Mouse (Mus musculus): ENCODE results near the gene Prap1. TPM values are rescaled to one million over a fixed set of nuclear protein-coding genes. Genes with fewer than 3 reads are reported as not detected.

Prap1 gene
- total RNA-seq (2021): not detected

DNA sequence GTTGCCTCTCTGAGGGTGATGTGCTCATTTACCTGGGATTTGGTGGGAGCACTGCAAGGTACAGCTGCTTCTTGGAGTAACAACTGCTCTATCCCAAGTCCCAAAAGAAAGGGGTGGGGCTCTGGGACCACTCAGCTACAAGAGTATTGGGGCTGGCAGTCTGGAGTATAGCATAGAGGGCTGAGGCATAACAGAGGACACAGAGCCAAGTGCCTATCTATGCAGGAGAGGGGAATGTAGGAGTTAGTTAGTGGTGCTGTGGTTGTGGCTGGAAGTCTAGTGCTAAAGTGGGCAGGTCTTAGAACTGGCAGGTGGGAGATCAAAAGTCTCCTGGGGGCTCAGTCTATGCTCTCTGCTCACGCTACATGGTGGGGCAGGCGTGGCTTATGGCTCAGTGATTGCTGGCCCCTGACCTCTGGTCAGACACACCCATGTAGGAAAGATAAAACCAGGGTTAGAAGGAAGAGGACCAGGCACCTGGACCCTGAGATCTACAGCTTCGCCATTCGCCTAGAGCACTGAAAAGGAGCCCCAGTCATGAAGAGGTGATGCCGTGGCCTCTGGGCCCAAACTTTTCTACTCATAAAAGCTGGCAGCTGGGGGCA lies at the start of gene Prap1:
Gene Prap1 (plus strand): TSS at position 472 of the 605 bp plus-strand sequence.
- intact Hi-C loops (cut with DNase I): no loop called here
- DNase-seq (ENCODE audit: low spot score in 2 of 2): no peak

DNA sequence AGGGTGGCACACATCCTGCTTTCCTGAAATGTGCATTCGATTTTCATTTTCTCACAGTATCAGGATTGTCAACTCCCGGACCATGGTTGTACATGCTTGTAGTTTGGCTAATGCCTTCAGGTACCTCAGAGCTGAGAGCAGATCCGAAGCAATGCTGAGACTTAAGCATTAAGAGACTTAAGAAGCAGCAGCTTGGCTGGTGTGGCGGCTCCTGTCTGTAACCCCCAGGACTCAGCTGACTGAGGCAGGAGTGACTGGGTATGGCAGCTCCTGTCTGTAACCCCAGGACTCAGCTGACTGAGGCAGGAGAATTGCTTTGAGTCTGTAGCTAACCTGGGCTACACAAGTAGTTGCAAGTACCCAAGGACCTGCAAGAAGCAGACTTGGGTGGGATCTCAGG lies 47.6 kb upstream of the Prap1 start:
- intact Hi-C loops (cut with DNase I): no loop called here

DNA sequence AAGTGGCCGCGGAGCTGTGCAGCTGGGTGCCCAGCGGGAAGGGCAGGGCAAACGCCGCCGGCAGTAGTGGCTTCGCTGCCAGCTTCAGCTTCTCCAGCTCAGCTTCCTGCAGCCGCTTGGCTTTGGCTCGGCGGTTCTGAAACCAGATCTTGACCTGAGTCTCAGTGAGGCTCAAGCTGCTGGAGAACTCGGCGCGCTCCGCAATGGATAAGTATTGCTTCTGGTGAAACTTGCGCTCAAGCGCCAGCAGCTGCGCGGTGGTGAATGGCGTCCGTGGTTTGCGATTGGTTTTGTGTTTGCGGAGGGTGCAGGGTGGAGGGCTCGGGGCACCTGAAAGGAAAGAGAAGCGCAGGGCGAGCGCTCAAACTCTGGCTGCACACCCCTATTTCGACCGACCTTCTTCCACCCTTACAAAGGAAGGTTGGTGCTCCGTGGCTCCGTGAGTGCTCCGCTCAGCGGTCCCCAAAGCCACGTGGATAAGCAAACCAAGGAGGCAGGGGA lies 45.3 kb upstream of the Prap1 start:
- intact Hi-C loops (cut with DNase I): no loop called here
- no peak for DNase-seq (ENCODE audit: low spot score in 2 of 2)

More for the DNA sequence above, 47.6 kb upstream of the Prap1 start:
- no peak for DNase-seq (ENCODE audit: low spot score in 2 of 2)

DNA sequence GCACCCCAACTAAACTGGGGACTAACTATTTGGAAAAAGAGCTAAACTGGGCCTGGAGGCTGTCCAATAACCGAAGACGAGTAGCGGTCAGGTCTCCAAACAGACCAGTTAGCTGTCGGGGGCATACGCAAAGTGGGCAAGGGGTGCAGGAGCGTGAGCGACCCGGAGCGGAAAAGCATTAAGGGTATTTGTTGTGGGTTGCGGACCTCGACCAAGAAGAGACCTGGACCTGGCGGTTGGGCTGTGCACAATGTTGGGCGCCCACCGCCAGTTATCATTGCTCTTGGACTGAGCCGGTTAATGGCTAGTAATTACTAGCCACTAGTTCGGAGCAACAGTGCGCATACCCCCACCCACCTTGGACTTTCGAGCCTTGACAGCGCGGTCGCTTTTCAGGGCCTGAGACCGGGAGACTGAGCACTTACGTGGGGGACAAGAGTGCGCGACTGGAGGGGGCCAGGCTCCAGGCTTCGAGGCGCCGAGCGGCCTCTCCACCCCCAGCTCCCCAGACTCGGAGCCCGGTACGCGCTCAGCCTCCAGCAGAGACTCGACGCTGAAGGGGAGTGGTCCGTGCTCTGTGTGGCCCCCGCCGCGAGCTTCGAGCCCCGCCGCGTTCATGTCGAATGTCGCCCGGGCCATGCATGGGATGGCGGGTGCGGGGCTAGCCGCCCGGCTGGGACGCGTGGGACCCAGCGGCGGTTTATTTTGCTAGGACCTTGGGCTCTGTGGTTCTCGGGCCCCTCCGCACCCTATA lies 44.7 kb upstream of the Prap1 start, which contains the start of gene Msx3:
Gene Msx3 (minus strand): TSS at position 729 of the 754 bp plus-strand sequence.
- DNase-seq (ENCODE audit: low spot score in 2 of 2): no peak
- intact Hi-C loops (cut with DNase I): no loop called here

DNA sequence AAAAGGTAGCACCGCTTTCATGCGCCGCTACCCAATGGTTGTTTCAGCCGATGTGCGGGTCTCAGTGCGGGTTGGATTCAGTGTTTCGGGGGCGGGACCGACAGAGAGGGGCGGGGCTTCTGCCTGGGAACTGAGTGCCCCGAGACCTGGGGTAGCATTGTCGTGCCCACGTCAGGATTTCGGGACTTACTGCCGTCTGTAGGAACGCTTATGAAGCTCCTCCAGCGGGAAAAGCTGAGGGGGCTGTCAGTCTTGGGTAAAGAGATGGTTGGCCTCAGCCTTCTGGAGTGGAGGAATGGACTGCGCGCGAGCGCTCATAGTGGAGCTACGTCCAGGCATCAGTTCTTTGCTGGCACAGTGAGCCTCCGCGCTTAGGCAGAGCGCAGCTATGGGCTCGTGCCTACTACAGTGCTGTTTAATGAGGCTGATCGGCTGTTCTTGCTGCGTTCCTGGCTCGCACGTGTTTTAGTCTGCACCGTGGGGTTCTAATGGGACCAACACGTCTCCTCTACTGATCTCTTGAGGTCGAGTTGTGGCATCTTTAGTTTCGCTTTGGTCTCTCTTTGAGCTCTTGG lies 44.0 kb upstream of the Prap1 start:
- no peak for DNase-seq (ENCODE audit: low spot score in 2 of 2)
- intact Hi-C loops (cut with DNase I): no loop called here

DNA sequence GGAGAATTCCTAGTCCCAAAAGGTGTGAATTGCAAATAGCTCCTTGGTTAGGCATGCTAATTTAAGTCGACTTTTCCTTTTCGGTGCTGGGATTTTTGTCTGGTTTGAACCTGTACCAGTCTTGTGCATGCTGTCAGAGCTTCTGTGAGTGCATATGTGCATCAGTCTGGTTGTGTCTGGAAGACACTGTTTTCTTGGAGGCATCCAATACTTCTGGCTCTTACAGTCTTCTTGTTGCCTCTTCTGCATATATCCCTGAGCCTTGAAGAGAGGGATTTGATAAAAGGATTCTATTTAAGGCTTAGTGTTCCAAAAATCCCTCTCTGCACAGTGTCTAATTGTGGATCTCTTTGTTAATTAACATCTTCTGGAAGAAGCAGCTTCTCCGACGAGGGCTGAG lies 39.1 kb upstream of the Prap1 start:
- no peak for DNase-seq (ENCODE audit: low spot score in 2 of 2)
- intact Hi-C loops (cut with DNase I): no loop called here

DNA sequence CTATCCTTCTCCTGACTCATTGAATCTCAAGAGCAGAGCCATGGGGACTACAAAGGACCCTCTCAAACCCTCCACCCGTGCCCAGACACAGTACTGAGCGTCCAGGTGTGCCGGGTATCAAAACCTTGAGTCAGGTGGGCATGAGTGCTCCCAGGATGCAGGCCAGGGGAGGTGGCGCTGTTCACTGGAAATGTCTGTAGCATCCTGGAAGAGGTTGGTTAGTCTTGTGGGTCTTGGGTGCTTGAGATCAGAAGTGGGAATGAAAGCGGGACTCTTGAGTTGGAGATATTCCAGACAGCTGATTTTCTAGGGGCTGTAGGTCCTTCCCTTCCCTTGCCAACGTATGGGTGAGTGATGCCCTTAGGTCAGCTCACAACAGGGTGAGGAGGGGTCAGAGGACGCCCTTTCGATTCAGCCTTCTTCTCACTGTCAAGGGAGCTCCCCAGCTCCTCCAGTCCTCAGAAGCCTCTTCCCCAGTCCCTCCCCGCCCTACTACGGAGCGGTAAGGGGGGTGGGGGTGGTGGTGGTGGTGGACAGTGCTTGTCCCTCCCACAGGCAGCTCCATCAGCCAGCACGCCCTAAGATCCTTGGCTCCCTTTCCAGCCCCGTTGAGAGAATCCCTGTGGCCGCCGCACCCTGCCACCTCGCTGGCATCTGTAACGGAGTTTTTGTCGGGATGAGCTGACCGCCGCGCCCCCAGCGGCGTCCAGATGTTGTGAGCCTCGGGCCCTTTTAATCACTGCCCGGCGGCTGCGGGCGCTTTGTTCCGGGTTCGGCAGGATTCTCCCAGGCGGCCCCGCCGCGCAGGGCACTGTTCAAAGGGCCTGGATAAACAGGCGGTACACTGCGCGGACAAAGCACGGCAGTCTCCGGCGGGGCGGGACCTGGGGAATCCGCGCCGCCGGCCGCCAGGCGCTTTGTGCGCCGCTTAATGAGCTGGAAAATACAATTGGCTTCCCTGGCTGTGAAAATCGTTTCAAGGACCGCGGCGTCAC lies 35.5 kb upstream of the Prap1 start:
- DNase-seq (ENCODE audit: low spot score in 2 of 2): no peak
- intact Hi-C loops (cut with DNase I): no loop called here

DNA sequence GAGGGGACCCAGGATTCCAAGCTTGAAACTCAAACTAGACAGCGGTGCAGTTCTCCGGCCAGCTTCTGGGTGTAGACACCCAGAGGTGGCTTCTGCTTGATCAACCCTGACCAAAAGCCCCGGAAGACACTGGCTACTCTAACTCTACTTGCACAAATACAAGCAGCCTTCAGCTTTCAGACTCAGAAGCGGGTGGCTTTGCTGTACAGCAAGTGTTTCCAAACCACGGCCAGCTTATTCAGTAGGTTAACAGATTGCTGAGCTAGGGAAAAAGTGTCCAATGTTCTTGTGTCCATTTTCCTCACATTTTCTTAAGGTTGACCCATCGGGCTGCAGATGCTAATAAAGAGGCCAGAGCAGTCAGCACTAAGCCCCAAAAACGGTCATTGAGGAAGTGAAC lies 34.7 kb upstream of the Prap1 start:
- intact Hi-C loops (cut with DNase I): no loop called here
- no peak for DNase-seq (ENCODE audit: low spot score in 2 of 2)

DNA sequence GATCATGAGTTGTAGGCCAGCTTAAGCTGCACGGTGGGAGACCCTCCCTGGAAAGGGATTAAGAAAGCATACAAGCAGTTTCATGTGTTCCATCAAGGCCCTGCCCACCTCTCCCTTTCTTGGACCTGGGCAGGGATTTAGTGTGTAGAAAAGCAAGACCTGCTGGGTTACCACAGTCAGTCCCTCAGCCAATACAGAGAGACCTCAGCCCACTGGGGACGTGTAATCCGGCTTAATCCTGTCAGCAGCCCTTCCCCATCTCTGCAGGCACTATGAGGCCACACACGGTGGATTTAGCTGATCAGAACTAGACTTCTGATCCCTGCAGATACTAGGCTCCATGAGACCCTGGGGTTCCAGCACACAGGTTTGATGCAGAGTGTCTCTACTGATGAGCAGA lies 33.6 kb upstream of the Prap1 start:
- DNase-seq (ENCODE audit: low spot score in 2 of 2): no peak
- intact Hi-C loops (cut with DNase I): no loop called here

DNA sequence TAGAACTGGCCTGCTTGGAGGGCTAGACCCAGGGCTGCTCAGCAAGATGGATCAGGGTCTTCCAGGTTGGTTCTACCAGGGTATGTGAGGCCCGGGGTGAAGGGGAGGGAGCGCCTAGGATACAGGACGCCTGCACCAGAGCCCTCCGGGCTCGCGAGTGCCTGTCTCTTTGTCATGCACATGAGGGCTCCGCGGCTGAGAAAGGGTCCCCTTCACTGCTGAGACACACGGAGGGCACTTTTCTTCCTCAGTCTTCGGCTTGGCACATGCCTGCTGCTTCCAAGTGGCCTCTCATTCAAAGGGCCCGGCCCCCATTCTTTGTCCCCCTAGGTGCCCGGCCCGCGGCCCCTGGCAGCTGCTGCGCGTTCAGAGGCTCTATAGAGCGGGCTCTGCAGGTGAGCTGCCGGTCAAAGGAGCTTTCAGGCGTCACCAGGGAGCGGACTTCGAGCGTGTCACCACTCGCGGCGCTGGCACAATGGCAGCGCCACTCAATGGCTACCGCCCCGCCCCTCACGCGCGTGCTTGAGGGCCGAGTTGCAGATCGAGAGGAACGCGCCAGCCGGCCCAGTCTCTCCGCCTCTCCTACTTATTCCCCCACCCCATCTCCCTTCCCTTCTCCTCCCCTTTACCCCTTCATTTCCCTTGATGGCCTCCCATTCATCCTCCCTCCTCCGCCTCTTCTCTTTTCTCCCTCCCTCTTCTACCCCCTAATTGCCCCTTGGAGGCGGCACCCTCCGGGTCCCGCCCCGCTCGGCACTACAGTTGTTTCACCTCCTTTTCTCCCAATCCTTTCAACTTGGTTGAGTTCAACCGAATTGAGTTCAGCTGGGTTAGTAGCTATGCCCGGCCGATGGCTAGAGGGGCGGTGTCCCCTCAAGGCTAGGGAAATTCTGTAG lies 32.0 kb upstream of the Prap1 start:
- DNase-seq (ENCODE audit: low spot score in 2 of 2): no peak
- intact Hi-C loops (cut with DNase I): loop anchor here (10.0 kb wide), 1 partner anchor 416 kb away; no protein-coding TSS in a partner anchor

DNA sequence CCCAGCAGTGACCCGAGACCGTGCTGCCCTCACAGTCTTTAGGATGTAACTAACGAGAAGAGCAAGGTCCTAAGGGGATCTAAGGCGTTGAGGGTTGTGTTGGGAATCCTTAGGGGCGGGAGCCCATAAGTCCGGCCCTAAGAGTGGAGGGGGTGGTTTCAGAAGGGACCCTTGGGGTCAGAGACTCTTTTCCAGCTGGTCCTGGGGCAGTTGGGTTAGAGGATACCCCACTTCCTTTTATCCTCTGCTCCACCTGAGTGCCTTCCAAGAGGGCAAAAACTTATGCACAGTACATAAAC lies 31.4 kb upstream of the Prap1 start:
- no peak for DNase-seq (ENCODE audit: low spot score in 2 of 2)
- intact Hi-C loops (cut with DNase I): loop anchor here (10.0 kb wide), 1 partner anchor 417 kb away; no protein-coding TSS in a partner anchor

DNA sequence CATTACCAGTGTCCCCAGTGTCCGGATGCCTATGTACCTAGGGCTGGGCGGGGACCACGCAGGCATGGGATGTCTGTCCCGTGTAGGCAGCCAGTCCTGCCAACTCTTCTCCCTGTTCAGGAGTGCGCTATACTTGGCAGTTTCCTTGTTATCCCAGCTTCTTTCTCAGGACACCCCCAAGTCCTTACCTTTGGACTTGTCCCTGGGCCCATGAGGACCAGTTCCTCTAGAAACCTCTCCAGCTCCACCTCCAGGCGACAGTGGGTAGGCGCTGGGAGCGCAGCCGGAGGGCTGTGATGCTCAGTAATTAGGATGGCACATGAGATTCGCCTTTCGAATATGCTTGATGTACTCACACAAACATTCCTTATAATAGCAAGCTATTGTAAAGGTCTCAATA lies 30.9 kb upstream of the Prap1 start:
- DNase-seq (ENCODE audit: low spot score in 2 of 2): no peak
- intact Hi-C loops (cut with DNase I): loop anchor here (10.0 kb wide), 1 partner anchor 418 kb away; no protein-coding TSS in a partner anchor

DNA sequence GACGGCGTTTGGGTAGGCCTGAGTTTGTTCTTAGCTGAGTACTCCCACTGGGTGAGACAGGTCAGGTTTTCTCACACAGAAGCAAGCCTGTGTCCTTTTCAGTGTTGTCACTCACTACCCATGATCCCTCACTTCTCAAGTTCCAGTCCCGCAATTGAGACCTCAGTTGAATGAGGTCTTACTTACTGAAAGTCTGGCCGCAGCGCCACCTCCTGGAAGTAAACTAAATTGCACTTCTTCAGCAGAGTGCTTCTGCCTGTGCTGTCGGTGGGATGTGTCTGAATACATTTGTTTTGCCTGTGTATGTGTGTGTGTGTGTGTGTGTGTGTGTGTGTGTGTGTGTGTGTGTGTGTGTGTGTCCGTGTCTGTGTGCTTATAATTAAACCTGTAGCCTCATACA lies 30.1 kb upstream of the Prap1 start:
- intact Hi-C loops (cut with DNase I): loop anchor here (1.0 to 10.0 kb wide), 2 partner anchors 94 to 418 kb away; no protein-coding TSS in a partner anchor
- DNase-seq (ENCODE audit: low spot score in 2 of 2): peak; percentile 47 to 66

DNA sequence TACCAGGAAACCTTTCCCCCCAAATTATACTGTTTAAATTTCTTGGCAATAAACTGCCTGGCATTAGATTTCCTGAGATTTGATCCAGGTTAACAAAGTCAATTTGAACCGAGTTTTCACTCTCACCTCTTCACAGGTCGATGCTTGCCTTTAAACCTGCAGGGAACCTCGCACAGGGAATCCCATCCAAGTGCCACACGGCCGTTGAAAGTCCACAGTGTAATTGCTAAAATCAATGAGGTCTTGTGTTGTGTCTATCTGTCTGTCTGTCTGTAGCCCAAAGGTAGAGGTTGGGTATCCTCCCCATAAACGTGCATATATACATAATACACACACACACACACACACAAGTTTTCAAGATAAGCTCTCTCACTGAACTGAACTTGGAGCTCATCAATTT lies 25.8 kb upstream of the Prap1 start:
- no peak for DNase-seq (ENCODE audit: low spot score in 2 of 2)
- intact Hi-C loops (cut with DNase I): loop anchor here (10.0 kb wide), 1 partner anchor 423 kb away; no protein-coding TSS in a partner anchor

DNA sequence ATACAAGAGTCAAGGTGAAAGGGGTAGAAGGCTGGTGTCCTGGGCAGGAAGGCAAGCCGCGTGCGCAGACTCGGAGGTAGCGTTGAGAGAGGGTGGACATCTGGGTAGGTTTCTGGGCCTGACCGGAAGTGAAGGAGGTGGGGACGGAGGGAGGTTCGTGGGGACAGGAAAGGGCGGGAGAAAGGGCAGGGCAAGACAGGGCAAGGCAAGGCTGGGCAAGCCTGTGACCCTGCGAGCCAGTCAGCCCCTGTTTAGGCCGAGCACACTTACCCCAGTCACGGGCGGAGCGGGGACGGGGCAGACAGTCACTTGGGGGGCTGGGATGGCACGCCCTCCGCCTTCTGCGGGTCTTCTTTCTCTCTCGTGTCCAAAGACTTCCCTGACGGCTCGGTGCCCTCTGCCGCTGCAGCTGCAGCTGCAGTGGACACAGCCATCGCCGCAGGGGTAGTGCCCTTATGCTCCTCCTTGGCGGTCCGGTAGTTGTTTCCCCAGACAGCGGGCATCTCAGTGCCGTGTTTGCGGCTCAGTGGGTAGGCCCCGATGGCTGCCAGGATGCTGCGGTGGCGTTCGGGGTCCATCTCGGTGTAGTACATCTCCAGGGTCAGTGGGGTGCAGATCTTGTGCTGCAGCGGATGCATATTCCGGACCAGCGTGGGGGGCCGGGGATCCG lies 23.0 kb upstream of the Prap1 start:
- intact Hi-C loops (cut with DNase I): no loop called here
- no peak for DNase-seq (ENCODE audit: low spot score in 2 of 2)

DNA sequence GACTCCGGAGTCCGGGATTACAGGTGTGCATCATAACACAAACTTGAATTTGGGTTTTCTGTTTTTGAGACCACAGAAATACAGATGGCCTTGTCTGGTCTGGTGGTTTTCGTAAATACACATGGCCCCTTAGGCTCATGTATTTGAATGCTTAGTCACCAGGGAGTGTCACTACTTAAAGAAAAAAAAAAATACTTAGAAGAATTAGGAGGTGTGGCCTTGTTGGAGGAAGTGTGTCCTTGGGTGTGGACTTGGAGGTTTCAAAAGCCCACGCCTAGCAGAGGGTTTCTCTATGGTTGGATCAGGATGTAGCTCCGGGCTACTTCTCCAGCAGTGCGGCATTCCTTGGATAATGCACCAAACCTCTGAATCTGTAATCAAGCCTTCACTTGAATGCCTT lies 15.5 kb upstream of the Prap1 start:
- DNase-seq (ENCODE audit: low spot score in 2 of 2): no peak
- intact Hi-C loops (cut with DNase I): loop anchor here (2.0 kb wide), 2 partner anchors 63 to 751 kb away; no protein-coding TSS in a partner anchor

DNA sequence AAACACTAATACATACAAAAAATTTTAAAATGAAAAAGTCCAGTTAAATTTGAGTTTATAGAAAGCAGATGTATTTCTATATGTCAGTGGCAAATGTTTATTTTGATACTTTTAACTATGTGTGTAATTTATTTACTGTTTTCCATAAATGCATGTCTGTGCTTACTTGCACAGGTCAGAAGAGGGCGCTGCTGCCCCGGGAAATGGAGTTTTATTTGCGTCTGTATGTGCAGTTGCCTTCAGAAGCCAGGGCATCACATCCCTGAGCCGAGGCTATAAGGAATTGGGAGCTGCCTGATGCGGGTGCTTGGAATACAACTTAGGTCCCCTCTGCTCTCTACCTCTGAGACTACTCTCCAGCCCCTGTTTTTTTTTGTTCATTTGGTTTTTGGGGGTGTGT lies 14.5 kb upstream of the Prap1 start:
- intact Hi-C loops (cut with DNase I): loop anchor here (2.0 kb wide), 2 partner anchors 62 to 750 kb away; no protein-coding TSS in a partner anchor
- DNase-seq (ENCODE audit: low spot score in 2 of 2): peak; percentile 56 to 67

All from left cerebral cortex, postnatal 36 days (tissue).